Mouse (Mus musculus) c-Kit-positive CD71-positive TER-119-negative erythroid progenitor cells, embryonic 14.5 days (primary cell): Measurements from ENCODE around the gene Tmem43.
A peak's percentile ranks its signal among the peaks of the same experiment; 100 is the strongest.
"Not testable (repeated sequence)": the region's sequence is repeated elsewhere in the genome, so short reads cannot be mapped to it uniquely, and the experiment has no call there.

Source experiments
- DNase-seq: peaks from one replicate; pipeline ENCODE4 v3.0.0-alpha.2; 2013; ENCODE audit warnings: low read depth

Tmem43 gene

GRCm38 (mm10) chr6:91472868-91473804 lies at the start of gene Tmem43, which contains the start of gene Chchd4:
Tmem43 (plus strand) TSS chr6:91473703.
Chchd4 (minus strand) TSS chr6:91473546.
- DNase-seq: peak; percentile 99

DNA sequence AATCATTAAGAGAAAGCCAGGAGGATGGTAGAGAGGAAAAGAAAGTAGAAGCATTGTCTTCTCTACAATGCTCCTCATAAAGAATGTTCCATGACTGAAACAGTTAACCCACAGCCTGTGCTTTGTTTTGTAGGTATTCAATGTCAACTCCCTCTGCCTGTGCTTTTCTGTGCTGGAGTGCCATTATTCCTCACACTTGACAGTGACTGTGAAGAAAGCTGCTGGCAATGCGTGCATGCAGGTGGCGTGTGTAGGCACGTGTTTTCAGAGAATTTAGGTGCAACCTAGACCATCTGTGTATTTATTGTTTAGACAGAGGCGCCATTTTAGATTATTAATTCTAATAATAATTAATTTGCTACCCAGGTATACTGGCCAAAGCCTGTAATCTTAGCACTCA lies 49.4 kb upstream of the Tmem43 start:
- no peak for DNase-seq

DNA sequence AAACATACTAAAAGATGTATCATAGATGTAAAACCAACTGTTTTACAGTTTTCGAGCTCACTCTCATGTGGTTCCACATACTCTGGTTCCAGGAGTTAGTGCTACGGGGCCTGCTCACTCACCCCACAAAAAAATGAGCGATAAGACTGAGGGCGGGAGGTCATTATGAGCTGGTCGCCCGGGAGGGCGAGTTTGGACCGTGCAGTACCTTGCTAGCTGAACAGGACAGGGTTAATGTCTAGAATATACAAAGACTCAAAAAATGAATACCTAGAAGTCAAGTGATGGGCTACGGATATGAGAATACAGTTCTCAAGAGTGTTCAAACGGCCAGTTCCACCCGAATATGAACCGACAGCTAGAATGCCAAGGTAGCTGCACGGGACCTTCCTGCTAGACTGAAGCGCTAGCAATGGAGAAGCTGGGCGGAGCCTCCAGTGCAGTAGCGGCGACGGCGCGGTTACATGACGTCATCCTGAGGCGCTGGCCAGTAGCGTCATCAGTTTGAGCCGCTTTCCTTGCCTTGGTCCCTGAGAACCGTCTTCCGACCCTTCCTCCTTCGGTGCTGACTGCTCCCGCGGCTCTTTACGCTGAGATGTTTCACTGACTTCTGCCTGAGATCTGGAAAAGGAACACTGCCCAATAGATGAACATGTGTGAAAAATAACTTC lies 32.9 kb upstream of the Tmem43 start:
- peak; percentile 90 for DNase-seq

GRCm38 (mm10) chr6:91441145-91441662 lies 32.3 kb upstream of the Tmem43 start:
- peak; percentile 17 for DNase-seq

DNA sequence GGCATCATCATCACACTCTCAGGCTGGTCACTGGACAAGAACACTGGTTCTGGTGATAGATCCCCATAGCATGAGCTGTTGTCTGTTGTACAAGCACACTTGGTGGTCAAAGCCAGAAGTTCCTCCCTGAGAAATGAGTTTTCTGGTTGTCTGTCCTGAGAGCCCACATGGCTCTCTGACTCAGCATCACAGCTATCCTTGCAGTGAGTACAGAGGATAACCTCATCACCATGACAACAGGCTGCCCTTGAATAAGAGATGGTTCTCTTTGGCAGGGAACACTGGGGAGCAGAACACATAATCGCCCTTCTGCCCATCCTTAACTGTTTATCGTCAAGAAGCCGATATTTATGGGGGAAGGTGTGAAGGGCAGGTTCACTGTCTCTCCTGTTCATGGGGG lies 28.2 kb upstream of the Tmem43 start:
- DNase-seq: no peak

GRCm38 (mm10) chr6:91449472-91450225 lies 23.9 kb upstream of the Tmem43 start:
- peak; percentile 31 for DNase-seq

- no peak for DNase-seq
Observed at GRCm38 (mm10) chr6:91452056-91452455, 21.4 kb upstream of the Tmem43 start.

DNA sequence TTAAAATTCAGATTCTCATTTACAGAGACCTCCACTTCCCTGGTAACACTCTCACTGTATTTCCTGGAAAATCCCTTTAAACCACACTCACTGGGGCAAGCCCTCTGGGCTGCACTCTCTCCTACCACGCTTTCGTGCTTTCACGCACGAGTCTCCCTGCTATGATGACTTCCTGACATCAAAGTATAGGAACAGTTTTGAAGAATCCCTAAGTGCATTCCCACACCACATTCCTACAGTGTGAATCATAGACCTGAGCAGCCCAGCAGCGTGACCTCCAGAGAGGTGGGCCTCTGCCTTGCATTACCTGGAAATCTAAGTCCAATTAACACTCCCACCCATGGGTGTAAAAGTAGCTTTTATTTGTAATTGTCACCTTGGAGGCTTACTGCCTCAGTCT lies 19.0 kb upstream of the Tmem43 start:
- no peak for DNase-seq

GRCm38 (mm10) chr6:91459471-91459870 lies 14.0 kb upstream of the Tmem43 start:
- DNase-seq: no peak

- DNase-seq: no peak
Observed at GRCm38 (mm10) chr6:91465756-91466155, 7.7 kb upstream of the Tmem43 start.

- no peak for DNase-seq
Observed at GRCm38 (mm10) chr6:91467106-91467505, 6.4 kb upstream of the Tmem43 start.

GRCm38 (mm10) chr6:91470712-91471111 lies 2.8 kb upstream of the Tmem43 start:
- DNase-seq: no peak

- not testable (repeated sequence) for DNase-seq
Observed at GRCm38 (mm10) chr6:91471427-91471826, 2.1 kb upstream of the Tmem43 start.

DNA sequence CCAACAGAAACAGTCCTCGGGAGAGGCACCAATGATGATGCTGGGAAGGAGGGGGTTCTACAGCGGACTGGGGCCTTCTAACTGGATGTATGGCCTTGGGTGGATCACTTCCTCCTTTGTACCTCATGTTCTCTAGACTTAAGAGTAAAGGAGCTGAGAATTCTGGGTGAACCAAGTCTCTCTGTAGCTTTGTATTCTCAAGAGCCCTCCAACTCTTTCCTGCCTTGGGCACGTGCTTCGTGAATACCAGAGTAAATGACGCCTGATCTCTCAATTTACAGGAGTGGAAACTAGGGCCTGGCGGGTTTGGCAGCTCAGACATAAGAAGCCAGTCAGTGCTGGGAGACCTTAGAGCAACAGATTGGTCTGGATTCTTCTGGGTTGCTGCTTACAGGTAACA lies 1.2 kb upstream of the Tmem43 start:
- peak; percentile 33 for DNase-seq

DNA sequence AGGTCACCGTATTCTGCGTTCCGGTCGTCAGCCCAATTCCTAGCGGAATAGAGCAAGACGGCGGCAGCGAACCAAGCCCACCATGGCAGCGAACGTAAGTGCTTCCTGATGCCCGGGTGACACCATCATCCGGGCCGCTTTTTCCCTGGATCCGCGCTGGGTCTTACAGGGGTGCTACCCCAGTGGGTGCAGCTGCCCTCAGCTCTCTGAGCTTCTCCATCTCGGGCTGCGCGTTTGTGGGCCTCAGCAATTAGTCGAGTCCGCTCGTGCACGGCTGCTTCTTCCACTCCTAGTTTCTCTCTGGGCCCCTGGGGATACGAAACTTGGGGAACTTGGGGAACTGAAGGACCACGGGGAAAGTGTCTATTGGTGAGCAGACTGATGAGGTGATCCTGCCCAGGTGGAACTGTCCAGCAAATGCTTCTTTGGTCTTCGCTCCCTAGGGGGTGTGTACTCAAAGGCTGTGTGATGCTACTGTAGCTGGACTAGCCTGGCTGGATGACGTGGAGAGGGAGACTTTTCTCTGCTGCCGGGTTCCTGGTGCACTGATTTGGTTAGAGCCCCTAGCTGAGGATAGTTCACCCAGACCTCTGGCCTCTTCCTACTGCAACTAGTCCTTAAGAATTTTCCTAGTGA lies 420 bp downstream of the Tmem43 start:
- no peak for DNase-seq

DNA sequence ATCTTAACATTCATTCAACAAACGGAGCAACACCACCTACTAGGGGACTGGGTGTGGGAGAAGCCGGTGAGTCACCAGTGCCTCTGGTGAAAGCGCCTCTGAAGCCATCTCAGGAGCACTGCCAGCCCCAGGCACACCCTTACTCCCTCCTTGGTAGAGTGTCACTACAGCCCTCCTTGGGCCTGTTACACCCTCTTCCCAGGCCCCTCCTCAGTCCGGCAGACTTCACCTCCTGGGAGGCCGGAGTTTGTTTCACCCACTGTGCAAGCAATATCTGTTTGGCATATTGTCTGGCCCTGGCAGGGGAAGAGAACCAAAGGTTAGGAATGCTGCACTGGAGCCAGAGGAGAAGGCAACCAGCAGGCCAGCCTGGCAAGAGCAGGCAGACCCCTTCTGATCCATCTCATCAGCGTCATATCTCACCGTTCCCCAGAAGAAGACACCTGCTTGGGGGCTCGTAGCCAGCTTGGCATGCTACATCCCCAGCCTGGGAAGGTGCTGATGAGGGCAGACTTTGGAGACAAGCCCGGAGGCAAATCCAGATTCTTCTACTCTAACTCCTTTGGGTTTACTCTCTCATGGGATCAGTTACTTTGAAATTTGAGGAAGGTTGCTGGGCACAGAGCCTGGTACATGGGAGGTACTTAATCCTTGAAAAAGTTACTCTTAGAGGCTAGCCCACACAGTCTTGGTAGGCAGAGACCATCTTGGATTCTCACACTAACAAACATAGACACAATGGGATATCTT lies 1.1 kb downstream of the Tmem43 start:
- DNase-seq: peak; percentile 28

- DNase-seq: no peak
Observed at GRCm38 (mm10) chr6:91476541-91476940, 3.0 kb downstream of the Tmem43 start.

DNA sequence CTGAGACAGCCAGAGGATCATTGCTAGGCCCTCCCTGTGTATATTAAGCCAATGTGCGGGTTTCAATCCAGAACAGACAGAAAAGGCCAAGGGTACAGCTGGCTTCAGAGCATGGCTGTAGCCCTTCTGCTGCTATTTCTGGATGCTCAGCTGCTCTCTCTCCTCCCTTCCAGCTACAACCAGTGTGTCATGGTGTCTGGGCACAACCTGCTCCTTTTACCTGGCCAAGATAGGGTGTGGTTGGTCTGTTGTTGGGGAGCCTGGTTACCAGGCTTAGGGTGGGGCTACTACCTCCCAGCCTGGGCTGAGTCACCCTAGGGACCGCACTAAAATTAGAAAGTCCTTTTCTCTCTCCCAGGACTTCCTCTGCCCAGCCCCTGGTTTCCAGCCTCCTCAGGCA lies 9.9 kb downstream of the Tmem43 start:
- no peak for DNase-seq

DNA sequence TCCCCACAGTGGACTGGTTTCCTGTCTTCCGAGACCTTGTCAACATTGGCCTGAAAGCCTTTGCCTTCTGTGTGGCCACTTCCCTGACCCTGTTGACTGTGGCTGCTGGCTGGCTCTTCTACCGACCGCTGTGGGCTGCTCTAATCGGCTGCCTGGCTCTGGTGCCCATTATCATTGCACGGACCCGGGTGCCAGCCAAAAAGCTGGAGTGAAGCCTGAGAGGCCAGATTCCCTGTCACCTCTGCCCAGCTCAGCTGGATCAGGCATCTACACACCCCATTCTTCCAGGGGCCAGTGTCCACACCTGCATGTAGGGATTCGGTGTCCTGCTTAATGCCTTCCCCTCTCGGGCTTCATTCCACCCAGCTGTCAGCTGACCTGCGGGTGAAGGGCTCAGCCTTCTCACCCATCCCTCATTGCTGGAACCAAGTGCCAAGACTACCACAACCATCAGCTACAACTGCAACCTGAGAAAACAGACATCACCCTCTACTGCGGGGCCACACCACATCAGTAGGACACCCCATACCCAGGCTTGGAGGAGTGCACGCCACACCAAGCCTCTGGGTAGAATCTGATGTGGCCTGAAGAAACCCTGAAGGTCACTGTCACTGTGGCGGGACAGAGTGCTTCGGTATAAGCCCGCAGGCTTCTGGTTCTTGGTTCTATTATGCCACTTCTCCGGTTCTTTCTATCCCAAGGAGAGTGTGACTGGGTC lies 13.4 kb downstream of the Tmem43 start:
- no peak for DNase-seq

GRCm38 (mm10) chr6:91488496-91489212 lies 15.2 kb downstream of the Tmem43 start:
- no peak for DNase-seq
